Mouse (Mus musculus): ENCODE measurements at regions not wholly inside any gene's neighbourhood (a gene's known extent, or its start where the extent isn't known, plus 50 kb on each side); places are given as distances from the start of the nearest gene placed in this dataset.

- no peak for ATAC-seq (ENCODE audit: extremely low read depth, insufficient number of reproducible peaks, low FRiP score, poor library complexity, severe bottlenecking)
Observed at GRCm38 (mm10) chr10:120632071-120632470, 155.8 kb upstream of the Hmga2 start.

- ATAC-seq (ENCODE audit: extremely low read depth, insufficient number of reproducible peaks, low FRiP score, poor library complexity, severe bottlenecking), result no peak
Observed at GRCm38 (mm10) chr10:120628066-120628465, 151.8 kb upstream of the Hmga2 start.

GRCm38 (mm10) chr10:120625474-120625873 is 149.2 kb upstream of the Hmga2 start:
- ATAC-seq (ENCODE audit: extremely low read depth, insufficient number of reproducible peaks, low FRiP score, poor library complexity, severe bottlenecking), result peak; percentile 55; the same call in 1 of the 2 replicates

GRCm38 (mm10) chr10:120624203-120624942 is 148.1 kb upstream of the Hmga2 start:
- no peak for ATAC-seq (ENCODE audit: extremely low read depth, insufficient number of reproducible peaks, low FRiP score, poor library complexity, severe bottlenecking)

GRCm38 (mm10) chr10:120616406-120617015 is 140.2 kb upstream of the Hmga2 start:
- ATAC-seq (ENCODE audit: extremely low read depth, insufficient number of reproducible peaks, low FRiP score, poor library complexity, severe bottlenecking), result 0 out of 2 replicates have a peak, but pooled peaks have one; percentile 39

- no peak for ATAC-seq (ENCODE audit: extremely low read depth, insufficient number of reproducible peaks, low FRiP score, poor library complexity, severe bottlenecking)
Observed at GRCm38 (mm10) chr10:120612351-120612750, 136.1 kb upstream of the Hmga2 start.

GRCm38 (mm10) chr10:120610076-120610475 is 133.8 kb upstream of the Hmga2 start:
- ATAC-seq (ENCODE audit: extremely low read depth, insufficient number of reproducible peaks, low FRiP score, poor library complexity, severe bottlenecking), result no peak

GRCm38 (mm10) chr10:120604506-120604905 is 128.2 kb upstream of the Hmga2 start:
- no peak for ATAC-seq (ENCODE audit: extremely low read depth, insufficient number of reproducible peaks, low FRiP score, poor library complexity, severe bottlenecking)

GRCm38 (mm10) chr10:120603167-120603566 is 126.9 kb upstream of the Hmga2 start:
- ATAC-seq (ENCODE audit: extremely low read depth, insufficient number of reproducible peaks, low FRiP score, poor library complexity, severe bottlenecking), result no peak

- no peak for ATAC-seq (ENCODE audit: extremely low read depth, insufficient number of reproducible peaks, low FRiP score, poor library complexity, severe bottlenecking)
Observed at GRCm38 (mm10) chr10:120600735-120601134, 124.5 kb upstream of the Hmga2 start.

- no peak for ATAC-seq (ENCODE audit: extremely low read depth, insufficient number of reproducible peaks, low FRiP score, poor library complexity, severe bottlenecking)
Observed at GRCm38 (mm10) chr10:120599551-120599950, 123.3 kb upstream of the Hmga2 start.

- ATAC-seq (ENCODE audit: extremely low read depth, insufficient number of reproducible peaks, low FRiP score, poor library complexity, severe bottlenecking), result no peak
Observed at GRCm38 (mm10) chr10:120597320-120597887, 121.1 kb upstream of the Hmga2 start.

- ATAC-seq (ENCODE audit: extremely low read depth, insufficient number of reproducible peaks, low FRiP score, poor library complexity, severe bottlenecking), result no peak
Observed at GRCm38 (mm10) chr10:120595145-120595544, 118.9 kb upstream of the Hmga2 start.

- no peak for ATAC-seq (ENCODE audit: extremely low read depth, insufficient number of reproducible peaks, low FRiP score, poor library complexity, severe bottlenecking)
Observed at GRCm38 (mm10) chr10:120593876-120594275, 117.6 kb upstream of the Hmga2 start.

- no peak for ATAC-seq (ENCODE audit: extremely low read depth, insufficient number of reproducible peaks, low FRiP score, poor library complexity, severe bottlenecking)
Observed at GRCm38 (mm10) chr10:120589659-120590058, 113.4 kb upstream of the Hmga2 start.

- ATAC-seq (ENCODE audit: extremely low read depth, insufficient number of reproducible peaks, low FRiP score, poor library complexity, severe bottlenecking), result no peak
Observed at GRCm38 (mm10) chr10:120587854-120588633, 111.8 kb upstream of the Hmga2 start.

GRCm38 (mm10) chr10:120587179-120587578 is 110.9 kb upstream of the Hmga2 start:
- ATAC-seq (ENCODE audit: extremely low read depth, insufficient number of reproducible peaks, low FRiP score, poor library complexity, severe bottlenecking), result no peak

- no peak for ATAC-seq (ENCODE audit: extremely low read depth, insufficient number of reproducible peaks, low FRiP score, poor library complexity, severe bottlenecking)
Observed at GRCm38 (mm10) chr10:120582497-120582896, 106.2 kb upstream of the Hmga2 start.

- no peak for ATAC-seq (ENCODE audit: extremely low read depth, insufficient number of reproducible peaks, low FRiP score, poor library complexity, severe bottlenecking)
Observed at GRCm38 (mm10) chr10:120581547-120581946, 105.3 kb upstream of the Hmga2 start.
